Mouse (Mus musculus): ENCODE results near the gene Parva.

GRCm38 (mm10) chr7:112405061-112405460 lies 22.2 kb upstream of the Parva start:
- TF ChIP-seq CTCF (IDR thresholded peaks at IDR 0.05) (no peak), EP300 (IDR thresholded peaks at IDR 0.05) (no peak)
